Mouse (Mus musculus) cerebellum, adult (tissue): Measurements from ENCODE around the gene R3hdm2.

Experiments
- ATAC-seq: cut with Nextera tagmentation; 2 replicates; pipeline ENCODE4 v1.9.2; 2017; ENCODE audit warnings: mild to moderate bottlenecking, moderate library complexity, mixed read lengths; ENCODE audit not compliant: insufficient number of reproducible peaks, low FRiP score, low TSS enrichment

Gene R3hdm2

GRCm38 (mm10) chr10:127380251-127380691 lies at the start of gene R3hdm2:
R3hdm2 (plus strand) TSS chr10:127380327.
- ATAC-seq: peak; percentile 96

- no peak for ATAC-seq
Observed at GRCm38 (mm10) chr10:127332211-127332874, 47.8 kb upstream of the R3hdm2 start.

GRCm38 (mm10) chr10:127333152-127333551 lies 47.0 kb upstream of the R3hdm2 start:
- no peak for ATAC-seq

GRCm38 (mm10) chr10:127335271-127335670 lies 44.9 kb upstream of the R3hdm2 start:
- no peak for ATAC-seq

- ATAC-seq: no peak
Observed at GRCm38 (mm10) chr10:127336952-127337351, 43.2 kb upstream of the R3hdm2 start.

- no peak for ATAC-seq
Observed at GRCm38 (mm10) chr10:127337536-127338099, 42.5 kb upstream of the R3hdm2 start.

GRCm38 (mm10) chr10:127338930-127339682 lies 41.0 kb upstream of the R3hdm2 start:
- peak; percentile 80 for ATAC-seq

GRCm38 (mm10) chr10:127339683-127340576 lies 40.2 kb upstream of the R3hdm2 start:
- ATAC-seq: no peak

GRCm38 (mm10) chr10:127340577-127341359 lies 39.4 kb upstream of the R3hdm2 start:
- ATAC-seq: no peak

GRCm38 (mm10) chr10:127341360-127341690 lies 38.8 kb upstream of the R3hdm2 start:
- no peak for ATAC-seq

GRCm38 (mm10) chr10:127341891-127342639 lies 38.1 kb upstream of the R3hdm2 start, which contains the start of gene Gli1:
Gli1 (minus strand) TSS chr10:127341974.
- peak; percentile 71 for ATAC-seq

- ATAC-seq: no peak
Observed at GRCm38 (mm10) chr10:127343029-127343428, 37.1 kb upstream of the R3hdm2 start.

GRCm38 (mm10) chr10:127346173-127346572 lies 34.0 kb upstream of the R3hdm2 start:
- no peak for ATAC-seq

- no peak for ATAC-seq
Observed at GRCm38 (mm10) chr10:127348957-127349356, 31.2 kb upstream of the R3hdm2 start.

- no peak for ATAC-seq
Observed at GRCm38 (mm10) chr10:127349810-127350209, 30.3 kb upstream of the R3hdm2 start.

- peak; percentile 81 for ATAC-seq
Observed at GRCm38 (mm10) chr10:127350594-127351284, 29.4 kb upstream of the R3hdm2 start.

- no peak for ATAC-seq
Observed at GRCm38 (mm10) chr10:127351285-127351595, 28.9 kb upstream of the R3hdm2 start.

GRCm38 (mm10) chr10:127351719-127352118 lies 28.4 kb upstream of the R3hdm2 start:
- no peak for ATAC-seq

GRCm38 (mm10) chr10:127352187-127352586 lies 27.9 kb upstream of the R3hdm2 start:
- ATAC-seq: no peak
